Mouse (Mus musculus): ENCODE data around the gene Lama1. TPM values are rescaled to one million over a fixed set of nuclear protein-coding genes. Genes with fewer than 3 reads are reported as not detected.

Lama1 gene
- polyA plus RNA-seq, 1 experiment from 2014 or later, result 6.5 TPM

- 63% methylated on average over 7 of the region's 7 CpGs for WGBS
- no peak; the same call in 1 of the 2 replicates for TF ChIP-seq CTCF (IDR thresholded peaks at IDR 0.05; ENCODE audit: low read depth)
- no peak for ATAC-seq (ENCODE audit: insufficient read depth)
Measured at GRCm38 (mm10) chr17:67712929-67713328, 15.9 kb downstream of the Lama1 start.

DNA sequence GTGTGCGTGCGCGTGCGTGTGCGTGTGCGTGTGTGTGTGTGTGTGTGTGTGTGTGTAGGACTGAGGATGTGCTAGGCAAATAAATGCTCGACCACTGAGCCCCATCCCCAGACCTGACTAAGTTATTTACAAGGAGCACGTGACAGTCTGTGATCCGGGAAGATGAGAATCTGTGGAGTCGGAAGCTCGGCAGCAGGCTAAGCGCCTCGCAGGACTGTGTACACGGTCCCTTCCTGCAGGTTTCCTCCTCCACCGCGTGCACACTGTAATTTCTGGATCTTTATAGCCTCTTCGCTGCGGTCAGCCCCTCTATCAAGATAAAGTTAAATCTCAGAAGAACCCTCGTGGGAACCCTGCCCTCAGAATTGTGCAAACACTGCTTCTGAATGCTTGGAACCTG is 18.4 kb downstream of the Lama1 start:
- Histone ChIP-seq H3K9me3 (ENCODE audit: low read depth, low read length) (no peaks in the 10 kb centered on the region), H3K4me1 (ENCODE audit: insufficient read depth) (no peaks in the 10 kb centered on the region), H3K27me3 (ENCODE audit: insufficient read depth, low read length) (no peaks in the 10 kb centered on the region), H3K36me3 (ENCODE audit: insufficient read depth) (no peaks in the 10 kb centered on the region), H3K4me3 (ENCODE audit: low read depth, low read length) (no peak overlapping the region), H3K27ac (ENCODE audit: low read depth) (no peak overlapping the region), H3K9ac (no peak overlapping the region), H3K4me2 (peak overlapping the region; percentile 42; the same call in 1 of the 2 replicates)
- ATAC-seq (ENCODE audit: insufficient read depth), result no peak; the same call in 1 of the 2 replicates
- TF ChIP-seq CTCF (IDR thresholded peaks at IDR 0.05; ENCODE audit: low read depth), result no peak
- no peak for DNase-seq
- WGBS, result 59% methylated on average over 19 of the region's 19 CpGs

More at GRCm38 (mm10) chr17:67712929-67713328, 15.9 kb downstream of the Lama1 start:
- H3K4me2 ChIP-seq, result no peak overlapping the region
- no peaks in the 10 kb centered on the region for H3K9me3 ChIP-seq (ENCODE audit: low read depth, low read length)
- no peaks in the 10 kb centered on the region for H3K36me3 ChIP-seq (ENCODE audit: insufficient read depth)
- H3K4me1 ChIP-seq (ENCODE audit: insufficient read depth), result no peaks in the 10 kb centered on the region
- no peak overlapping the region for H3K9ac ChIP-seq
- H3K27me3 ChIP-seq (ENCODE audit: insufficient read depth, low read length), result no peaks in the 10 kb centered on the region
- no peak for DNase-seq
- H3K27ac ChIP-seq (ENCODE audit: low read depth), result no peak overlapping the region
- H3K4me3 ChIP-seq (ENCODE audit: low read depth, low read length), result no peak overlapping the region

GRCm38 (mm10) chr17:67722055-67722454 is 25.0 kb downstream of the Lama1 start:
- Histone ChIP-seq H3K9me3 (ENCODE audit: low read depth, low read length) (no peaks in the 10 kb centered on the region), H3K27ac (ENCODE audit: low read depth) (no peak overlapping the region), H3K4me3 (ENCODE audit: low read depth, low read length) (no peak overlapping the region), H3K36me3 (ENCODE audit: insufficient read depth) (no peaks in the 10 kb centered on the region), H3K4me1 (ENCODE audit: insufficient read depth) (no peaks in the 10 kb centered on the region), H3K4me2 (no peak overlapping the region), H3K9ac (no peak overlapping the region), H3K27me3 (ENCODE audit: insufficient read depth, low read length) (no peaks in the 10 kb centered on the region)
- TF ChIP-seq CTCF (IDR thresholded peaks at IDR 0.05; ENCODE audit: low read depth), result no peak
- no peak for ATAC-seq (ENCODE audit: insufficient read depth)
- DNase-seq, result no peak
- WGBS, result 67% methylated on average over 7 of the region's 7 CpGs

DNA sequence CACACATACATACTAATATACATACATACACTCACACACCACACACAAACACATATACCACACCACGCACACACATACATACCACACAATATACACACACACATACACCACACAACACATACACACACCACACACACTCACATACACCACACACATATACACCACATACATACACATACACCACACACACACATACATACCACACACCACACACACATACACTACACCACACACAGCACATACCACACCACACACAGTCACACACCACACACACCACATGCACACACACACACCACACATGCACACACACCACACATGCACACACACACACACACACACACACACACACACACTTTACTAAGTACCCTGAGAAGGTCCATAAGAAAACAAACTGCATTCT is 25.5 kb downstream of the Lama1 start:
- WGBS, result 97% methylated on average over 1 of the region's 1 CpGs
- Histone ChIP-seq H3K27me3 (ENCODE audit: insufficient read depth, low read length) (no peaks in the 10 kb centered on the region), H3K9me3 (ENCODE audit: low read depth, low read length) (no peaks in the 10 kb centered on the region), H3K4me1 (ENCODE audit: insufficient read depth) (no peaks in the 10 kb centered on the region), H3K4me2 (no peak overlapping the region), H3K4me3 (ENCODE audit: low read depth, low read length) (no peak overlapping the region), H3K27ac (ENCODE audit: low read depth) (no peak overlapping the region), H3K36me3 (ENCODE audit: insufficient read depth) (no peaks in the 10 kb centered on the region), H3K9ac (no peak overlapping the region)
- DNase-seq (no peak), ATAC-seq (ENCODE audit: insufficient read depth) (no peak)
- TF ChIP-seq CTCF (IDR thresholded peaks at IDR 0.05; ENCODE audit: low read depth), result no peak

DNA sequence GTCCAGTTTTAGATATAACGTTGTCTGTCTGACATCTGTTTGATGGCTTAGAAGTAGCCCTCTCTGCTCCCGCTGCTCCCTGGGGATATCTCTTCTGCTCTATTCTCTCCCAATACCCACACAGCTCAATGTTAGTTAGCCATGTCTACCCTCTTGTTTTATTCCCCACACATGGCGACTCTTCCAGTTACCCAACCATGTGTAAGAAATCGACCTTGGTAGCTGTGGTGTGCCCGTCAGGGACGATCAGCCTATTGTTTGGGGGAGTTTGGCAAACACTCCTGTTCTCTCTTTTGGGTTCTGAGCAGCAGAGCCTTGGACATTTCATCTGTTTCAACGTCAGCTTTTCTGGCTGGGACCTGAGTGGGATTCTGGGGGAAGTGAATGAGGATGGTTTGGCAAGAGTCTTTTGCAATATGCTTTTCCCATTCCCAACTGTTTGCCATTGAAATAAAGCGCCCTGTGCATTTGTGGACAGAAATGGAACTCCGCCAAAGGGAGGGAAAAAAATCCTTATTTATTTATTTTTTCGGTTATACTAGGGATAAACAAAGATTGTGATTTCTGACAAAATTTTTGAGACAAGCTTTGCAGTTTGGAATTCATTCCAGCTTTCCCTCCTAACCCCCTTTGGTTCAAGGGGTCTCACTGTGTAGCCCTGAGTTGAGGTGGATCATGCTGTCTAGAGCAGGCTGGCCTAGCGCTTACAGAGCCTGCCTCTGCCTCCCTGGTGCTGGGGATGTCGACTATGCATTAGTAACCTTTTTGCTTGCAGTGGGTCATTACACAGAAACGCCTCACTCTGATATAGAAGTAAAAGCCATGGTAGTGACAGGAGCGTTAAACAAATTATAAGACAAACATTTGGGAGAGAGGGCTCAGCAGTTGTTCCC is 26.4 kb downstream of the Lama1 start:
- peak; percentile 79 for ATAC-seq (ENCODE audit: insufficient read depth)
- WGBS, result 53% methylated on average over 14 of the region's 14 CpGs

GRCm38 (mm10) chr17:67726601-67727000 is 29.5 kb downstream of the Lama1 start:
- no peak for TF ChIP-seq CTCF (IDR thresholded peaks at IDR 0.05; ENCODE audit: low read depth)
- Histone ChIP-seq H3K4me1 (ENCODE audit: insufficient read depth) (no peaks in the 10 kb centered on the region), H3K27me3 (ENCODE audit: insufficient read depth, low read length) (no peaks in the 10 kb centered on the region), H3K4me3 (ENCODE audit: low read depth, low read length) (no peak overlapping the region), H3K9ac (no peak overlapping the region), H3K36me3 (ENCODE audit: insufficient read depth) (no peaks in the 10 kb centered on the region), H3K27ac (ENCODE audit: low read depth) (no peak overlapping the region), H3K4me2 (no peak overlapping the region), H3K9me3 (ENCODE audit: low read depth, low read length) (no peaks in the 10 kb centered on the region)
- DNase-seq, result no peak
- ATAC-seq (ENCODE audit: insufficient read depth), result no peak
- 81% methylated on average over 11 of the region's 11 CpGs for WGBS

More for the DNA sequence above, 26.4 kb downstream of the Lama1 start:
- peak overlapping the region; percentile 42; the same call in 1 of the 2 replicates for H3K27ac ChIP-seq (ENCODE audit: low read depth)
- H3K36me3 ChIP-seq (ENCODE audit: insufficient read depth), result no peaks in the 10 kb centered on the region
- TF ChIP-seq CTCF (IDR thresholded peaks at IDR 0.05; ENCODE audit: low read depth), result peak; percentile 15; the same call in 1 of the 2 replicates
- no peaks in the 10 kb centered on the region for H3K4me1 ChIP-seq (ENCODE audit: insufficient read depth)
- DNase-seq, result peak; percentile 86
- H3K9me3 ChIP-seq (ENCODE audit: low read depth, low read length), result no peaks in the 10 kb centered on the region
- no peak overlapping the region for H3K9ac ChIP-seq
- H3K27me3 ChIP-seq (ENCODE audit: insufficient read depth, low read length), result no peaks in the 10 kb centered on the region
- H3K4me3 ChIP-seq (ENCODE audit: low read depth, low read length), result no peak overlapping the region
- no peak overlapping the region for H3K4me2 ChIP-seq

- Histone ChIP-seq H3K27me3 (ENCODE audit: insufficient read depth, low read length) (no peaks in the 10 kb centered on the region), H3K4me3 (ENCODE audit: low read depth, low read length) (no peak overlapping the region), H3K9me3 (ENCODE audit: low read depth, low read length) (no peaks in the 10 kb centered on the region), H3K4me1 (ENCODE audit: insufficient read depth) (peaks cover 4% of the 10 kb centered on the region; the same call in 1 of the 2 replicates), H3K36me3 (ENCODE audit: insufficient read depth) (no peaks in the 10 kb centered on the region), H3K9ac (no peak overlapping the region), H3K4me2 (no peak overlapping the region), H3K27ac (ENCODE audit: low read depth) (no peak overlapping the region)
- no peak; the same call in 1 of the 2 replicates for ATAC-seq (ENCODE audit: insufficient read depth)
- WGBS, result 56% methylated on average over 7 of the region's 7 CpGs
- DNase-seq, result no peak
- no peak for TF ChIP-seq CTCF (IDR thresholded peaks at IDR 0.05; ENCODE audit: low read depth)
Measured at GRCm38 (mm10) chr17:67728751-67729150, 31.7 kb downstream of the Lama1 start.

Data from lung, embryonic 14.5 days (tissue).